26 mouse cellular contexts compared by ENCODE assay signal in genomic region chr3:103098662-103099061, GRCm38 (mm10). TPM values are rescaled to one million over a fixed set of nuclear protein-coding genes. Genes with fewer than 3 reads are reported as not detected.
DNase-seq lines count a peak whose midpoint lies in the region; ATAC-seq and TF ChIP-seq lines count a peak whose summit lies in the region.
"Had no signal": no experiment of that assay in that cellular context is flagged by ENCODE, and none has a peak within 500 bp of the region (broad histone marks: within the 10 kb centered on the region; RNA-seq: fewer than 3 reads in every experiment).

No protein-coding gene starts in this region.

- no peaks in the 10 kb centered on the region for H3K9me3 ChIP-seq in liver, embryonic 11.5 days (ENCODE audit: control insufficient read depth, low read length)
- no peaks in the 10 kb centered on the region for H3K9me3 ChIP-seq in liver, postnatal 0 days (ENCODE audit: low read length)
- H3K9me3 ChIP-seq: embryonic facial prominence, embryonic 15.5 days; hindbrain, embryonic 13.5 days; liver, embryonic 15.5 days; midbrain, embryonic 15.5 days; neural tube, embryonic 15.5 days had no signal

- no peak for TF ChIP-seq CTCF in liver, postnatal 0 days (IDR thresholded peaks at IDR 0.05; ENCODE audit: low read depth)

- peak overlapping the region; percentile 22; the same call in 1 of the 2 replicates for H3K4me2 ChIP-seq in liver, embryonic 11.5 days
- no peak overlapping the region for H3K4me2 ChIP-seq in liver, postnatal 0 days (ENCODE audit: low read depth, low read length)
- H3K4me2 ChIP-seq: embryonic facial prominence, embryonic 15.5 days; hindbrain, embryonic 13.5 days; liver, embryonic 15.5 days; midbrain, embryonic 15.5 days; neural tube, embryonic 15.5 days had no signal

- H3K36me3 ChIP-seq in liver, embryonic 11.5 days (ENCODE audit: control insufficient read depth, insufficient read depth, low read length) = no peaks in the 10 kb centered on the region
- H3K36me3 ChIP-seq in liver, postnatal 0 days (replicated peaks; ENCODE audit: insufficient read depth, low read length) = no peaks in the 10 kb centered on the region
- H3K36me3 ChIP-seq: embryonic facial prominence, embryonic 15.5 days; hindbrain, embryonic 13.5 days; liver, embryonic 15.5 days; midbrain, embryonic 15.5 days; neural tube, embryonic 15.5 days had no signal

- ATAC-seq in liver, embryonic 11.5 days (replicated peaks; ENCODE audit: low FRiP score) = no peak
- no peak for ATAC-seq in liver, postnatal 0 days
- ATAC-seq in monocyte, adult 5-6 weeks (replicated peaks; ENCODE audit: insufficient number of reproducible peaks, low FRiP score, low TSS enrichment, poor library complexity, severe bottlenecking) = no peak
- ATAC-seq: CD4-positive, CD25-positive, alpha-beta regulatory T cell, adult 4 months; forebrain, embryonic 16.5 days; inflammation-experienced regulatory T-cells, adult 6 months; midbrain, embryonic 15.5 days had no signal

- TF ChIP-seq EP300 in liver, postnatal 0 days (IDR thresholded peaks at IDR 0.05; ENCODE audit: low read depth) = no peak

- DNase-seq in liver, embryonic 11.5 days (ENCODE audit: low spot score) = no peak
- no peak for DNase-seq in liver, postnatal 0 days
- peak; percentile 29 for DNase-seq in thymus, postnatal 4 days
- DNase-seq in thymus, postnatal 10 days (ENCODE audit: low spot score in 2 of 2) = no peak
- DNase-seq in R1 (ENCODE audit: low read depth, low spot score) = peak; percentile 83
- DNase-seq in cerebellum, adult 11-12 months = no peak
- DNase-seq: adrenal gland, postnatal 10 days; cerebellum, adult 11 months; cerebellum, postnatal 14 days; gastrocnemius, postnatal 36 days; kidney, adult 8-10 months; kidney, postnatal 14 days; layer of hippocampus, postnatal 36 days had no signal

- H3K4me3 ChIP-seq in liver, embryonic 11.5 days (ENCODE audit: low read depth, low read length) = no peak overlapping the region
- no peak overlapping the region for H3K4me3 ChIP-seq in liver, postnatal 0 days (ENCODE audit: low read depth, low read length)
- H3K4me3 ChIP-seq: embryonic facial prominence, embryonic 15.5 days; hindbrain, embryonic 13.5 days; layer of hippocampus, adult 2 months; liver, embryonic 15.5 days; midbrain, embryonic 15.5 days; neural tube, embryonic 15.5 days had no signal

- no peak overlapping the region for H3K9ac ChIP-seq in liver, embryonic 11.5 days (ENCODE audit: low read depth, low read length)
- H3K9ac ChIP-seq in liver, postnatal 0 days (replicated peaks) = no peak overlapping the region
- H3K9ac ChIP-seq: embryonic facial prominence, embryonic 15.5 days; hindbrain, embryonic 13.5 days; liver, embryonic 15.5 days; midbrain, embryonic 15.5 days; neural tube, embryonic 15.5 days had no signal

- 71% methylated on average over 23 of the region's 23 CpGs for WGBS in liver, embryonic 11.5 days
- WGBS in liver, postnatal 0 days (ENCODE audit: insufficient replicate concordance) = 76% methylated on average over 23 of the region's 23 CpGs

- H3K27me3 ChIP-seq in liver, embryonic 11.5 days (replicated peaks; ENCODE audit: control insufficient read depth, insufficient read depth, low read length) = no peaks in the 10 kb centered on the region
- H3K27me3 ChIP-seq in liver, postnatal 0 days (ENCODE audit: insufficient read depth, low read length) = no peaks in the 10 kb centered on the region
- H3K27me3 ChIP-seq: embryonic facial prominence, embryonic 15.5 days had no signal

- H3K27ac ChIP-seq in liver, embryonic 11.5 days (ENCODE audit: low read depth, low read length) = no peak overlapping the region
- no peak overlapping the region for H3K27ac ChIP-seq in liver, postnatal 0 days (ENCODE audit: low read depth)
- H3K27ac ChIP-seq: embryonic facial prominence, embryonic 15.5 days; hindbrain, embryonic 13.5 days; layer of hippocampus, adult 2 months; liver, embryonic 15.5 days; midbrain, embryonic 15.5 days; neural tube, embryonic 15.5 days; stomach, postnatal 0 days had no signal

- H3K4me1 ChIP-seq in liver, embryonic 11.5 days (replicated peaks; ENCODE audit: control insufficient read depth, insufficient read depth, low read length) = no peaks in the 10 kb centered on the region; the same call in 1 of the 2 replicates
- H3K4me1 ChIP-seq in liver, postnatal 0 days (ENCODE audit: insufficient read depth) = peaks cover 7% of the 10 kb centered on the region

RNA-seq across cellular contexts. Expression of gene Dennd2c, which starts 3.7 kb away (rescaled TPM):
- polyA plus RNA-seq in liver, embryonic 11.5 days (2014; fragmentation: Nextera tagmentation; extraction: Ambion mirVana) = 8.2 and 8.8 TPM in 2 replicates
- 2.7 and 2.8 TPM in 2 replicates for polyA plus RNA-seq in liver, postnatal 0 days (2015; fragmentation: Nextera tagmentation; extraction: Ambion mirVana)
- 2.6 to 3.3 TPM (median 3.2 TPM) in 3 replicates for total RNA-seq in monocyte, adult 5-6 weeks (2017)

RNA-seq across cellular contexts. Expression of gene Ampd1, which starts 24.8 kb away (rescaled TPM):
- 0.40 and 0.53 TPM in 2 replicates for polyA plus RNA-seq in liver, embryonic 11.5 days (2014; fragmentation: Nextera tagmentation; extraction: Ambion mirVana)
- polyA plus RNA-seq in liver, postnatal 0 days (2015; fragmentation: Nextera tagmentation; extraction: Ambion mirVana) = 0.37 TPM in 1 of 2 replicates, not detected in the other
- total RNA-seq in monocyte, adult 5-6 weeks (2017) = not detected in 3 replicates
- total RNA-seq: layer of hippocampus, adult 2 months; layer of hippocampus, postnatal 36 days; left cerebral cortex, postnatal 25 days; megakaryocyte-erythroid progenitor cell, adult 5-6 weeks had no signal
- polyA plus RNA-seq: forebrain, embryonic 16.5 days; hindbrain, embryonic 13.5 days; midbrain, embryonic 15.5 days had no signal

RNA-seq across cellular contexts. Expression of gene Nras, which starts 40.6 kb away (rescaled TPM):
- 102 and 112 TPM in 2 replicates for polyA plus RNA-seq in liver, embryonic 11.5 days (2014; fragmentation: Nextera tagmentation; extraction: Ambion mirVana)
- 16.2 and 19.4 TPM in 2 replicates for polyA plus RNA-seq in liver, postnatal 0 days (2015; fragmentation: Nextera tagmentation; extraction: Ambion mirVana)
- total RNA-seq in monocyte, adult 5-6 weeks (2017) = 62.4 to 116 TPM (median 88.9 TPM) in 3 replicates

Comparison
In these comparisons a context has a peak if more than half of its experiments do, and no peak if none do; other contexts are left out.
1. DNase-seq: peak in thymus, postnatal 4 days (single experiment) and R1 (single experiment); none in liver, embryonic 11.5 days (single experiment), liver, postnatal 0 days (single experiment), thymus, postnatal 10 days (0 of 2) and cerebellum, adult 11-12 months (single experiment).